Mouse (Mus musculus) heart, embryonic 14.5 days (tissue): ENCODE results near the gene Decr2. TPM values are rescaled to one million over a fixed set of nuclear protein-coding genes. Genes with fewer than 3 reads are reported as not detected.

Source experiments
- ATAC-seq: fragments of 200-750 bp; cut with Nextera tagmentation; 2 replicates; pipeline ENCODE4 v1.8.0; 2017; ENCODE audit warnings: low read depth, moderate TSS enrichment; ENCODE audit not compliant: insufficient number of reproducible peaks, insufficient read depth, low FRiP score
- H3K27ac ChIP-seq, 2 experiments: fragments of 200-500 bp in 1 of 2; fragments of 300-500 bp in 1 of 2; sonication (generic) in 1 of 2; replicated peaks in 1 of 2; 2 replicates each; pipeline ENCODE4 v1.5.1; 2012 to 2014; ENCODE audit warnings: low read depth in 2 of 2, low read length in 2 of 2, control low read depth in 1 of 2, mild to moderate bottlenecking in 1 of 2, mixed read lengths in 1 of 2; ENCODE audit not compliant: control insufficient read depth in 1 of 2, insufficient read depth in 1 of 2
- H3K27me3 ChIP-seq: fragments of 300-500 bp; sonication (generic); 2 replicates; pipeline ENCODE4 v1.6.1; 2014; ENCODE audit warnings: mild to moderate bottlenecking, low read length, control low read depth; ENCODE audit not compliant: control insufficient read depth, insufficient read depth
- H3K36me3 ChIP-seq: fragments of 300-500 bp; sonication (generic); 2 replicates; pipeline ENCODE4 v1.6.1; 2014; ENCODE audit warnings: mild to moderate bottlenecking, control low read depth, low read length, mixed read lengths; ENCODE audit not compliant: control insufficient read depth, insufficient read depth
- H3K4me1 ChIP-seq, 2 experiments: fragments of 200-500 bp in 1 of 2; fragments of 300-500 bp in 1 of 2; sonication (generic) in 1 of 2; 2 replicates each; pipeline ENCODE4 v1.6.1; 2012 to 2014; ENCODE audit warnings: low read length in 2 of 2, control low read depth in 1 of 2, mixed read lengths in 1 of 2; ENCODE audit not compliant: control insufficient read depth in 2 of 2, insufficient read depth in 2 of 2
- H3K4me2 ChIP-seq: fragments of 300-500 bp; sonication (generic); 2 replicates; pipeline ENCODE4 v1.6.1; 2014; ENCODE audit warnings: mild to moderate bottlenecking, low read length
- H3K4me3 ChIP-seq, 2 experiments: fragments of 200-500 bp in 1 of 2; fragments of 300-500 bp in 1 of 2; sonication (generic) in 1 of 2; 2 replicates each; pipeline ENCODE4 v1.5.1; 2012 to 2014; ENCODE audit warnings: low read length in 2 of 2, mild to moderate bottlenecking in 2 of 2, control low read depth in 1 of 2, low read depth in 1 of 2, moderate library complexity in 1 of 2; ENCODE audit not compliant: control insufficient read depth in 1 of 2, insufficient read depth in 1 of 2
- H3K9ac ChIP-seq: fragments of 300-500 bp; sonication (generic); 2 replicates; pipeline ENCODE4 v1.6.1; 2014; ENCODE audit warnings: mild to moderate bottlenecking, low read length
- H3K9me3 ChIP-seq: fragments of 300-500 bp; sonication (generic); 2 replicates; pipeline ENCODE4 v1.6.1; 2016; ENCODE audit warnings: low read length, control low read depth; ENCODE audit not compliant: control insufficient read depth
- WGBS: fragments of 180-500 bp; shearing (Covaris S2); extraction: QIAGEN DNeasy Blood & Tissue Kit; methylation state at CpG from one replicate; pipeline ENCODE4 v1.1.7; 2014; 5-methylcytosine and 5-hydroxymethylcytosine counted together
- polyA plus RNA-seq: library from polyadenylated mRNA; unstranded; fragments of >200 nt; fragmentation: Nextera tagmentation; extraction: Ambion mirVana; gene quantifications from 2 replicates; pipeline ENCODE4 v1.2.1, GENCODE M21; 2014

Gene Decr2
- polyA plus RNA-seq, 1 experiment from 2014 or later, result 39.5 TPM

- no peak overlapping the region for H3K4me3 ChIP-seq
- H3K4me2 ChIP-seq, result no peak overlapping the region
- no peak overlapping the region for H3K9ac ChIP-seq
- WGBS, result 66% methylated on average over 6 of the region's 6 CpGs
- H3K36me3 ChIP-seq, result peaks cover 19% of the 10 kb centered on the region
- no peak overlapping the region for H3K27ac ChIP-seq
- peaks cover 8 to 14% of the 10 kb centered on the region in 2 experiments for H3K4me1 ChIP-seq
- no peak for ATAC-seq
- no peaks in the 10 kb centered on the region for H3K27me3 ChIP-seq
- H3K9me3 ChIP-seq, result no peaks in the 10 kb centered on the region
Measured at GRCm38 (mm10) chr17:26055164-26055563, 35.0 kb downstream of the Decr2 start.

GRCm38 (mm10) chr17:26054133-26054845, 35.8 kb downstream of the Decr2 start:
- ATAC-seq, result no peak
- no peaks in the 10 kb centered on the region for H3K9me3 ChIP-seq
- 48% methylated on average over 17 of the region's 17 CpGs for WGBS
- H3K27me3 ChIP-seq, result no peaks in the 10 kb centered on the region
- H3K4me1 ChIP-seq, result peaks cover 8 to 14% of the 10 kb centered on the region in 2 experiments
- H3K9ac ChIP-seq, result no peak overlapping the region
- no peak overlapping the region for H3K4me3 ChIP-seq
- 0 out of 2 replicates have a peak overlapping the region, but pooled peaks have one; percentile 16 for H3K4me2 ChIP-seq
- peaks cover 19% of the 10 kb centered on the region for H3K36me3 ChIP-seq
- 0 out of 4 replicates have a peak overlapping the region, but pooled peaks of 1 of the 2 experiments have one; percentile 53 for H3K27ac ChIP-seq

- Histone ChIP-seq H3K36me3 (peaks cover 8% of the 10 kb centered on the region; the same call in 1 of the 2 replicates), H3K9me3 (no peaks in the 10 kb centered on the region), H3K4me1 (peaks cover 10 to 19% of the 10 kb centered on the region in 2 experiments), H3K27me3 (no peaks in the 10 kb centered on the region), H3K4me2 (no peak overlapping the region), H3K9ac (no peak overlapping the region), H3K27ac (no peak overlapping the region), H3K4me3 (no peak overlapping the region)
- ATAC-seq, result no peak
- WGBS, result 78% methylated on average over 4 of the region's 4 CpGs
Measured at GRCm38 (mm10) chr17:26052706-26053105, 37.4 kb downstream of the Decr2 start.

GRCm38 (mm10) chr17:26052074-26052473, 38.1 kb downstream of the Decr2 start:
- WGBS, result 91% methylated on average over 4 of the region's 4 CpGs
- H3K27ac ChIP-seq, result no peak overlapping the region
- H3K4me2 ChIP-seq, result no peak overlapping the region
- ATAC-seq, result no peak
- peaks cover 7% of the 10 kb centered on the region; the same call in 1 of the 2 replicates for H3K36me3 ChIP-seq
- no peak overlapping the region for H3K9ac ChIP-seq
- no peaks in the 10 kb centered on the region for H3K9me3 ChIP-seq
- no peak overlapping the region for H3K4me3 ChIP-seq
- H3K27me3 ChIP-seq, result no peaks in the 10 kb centered on the region
- peaks cover 10 to 19% of the 10 kb centered on the region in 2 experiments for H3K4me1 ChIP-seq

DNA sequence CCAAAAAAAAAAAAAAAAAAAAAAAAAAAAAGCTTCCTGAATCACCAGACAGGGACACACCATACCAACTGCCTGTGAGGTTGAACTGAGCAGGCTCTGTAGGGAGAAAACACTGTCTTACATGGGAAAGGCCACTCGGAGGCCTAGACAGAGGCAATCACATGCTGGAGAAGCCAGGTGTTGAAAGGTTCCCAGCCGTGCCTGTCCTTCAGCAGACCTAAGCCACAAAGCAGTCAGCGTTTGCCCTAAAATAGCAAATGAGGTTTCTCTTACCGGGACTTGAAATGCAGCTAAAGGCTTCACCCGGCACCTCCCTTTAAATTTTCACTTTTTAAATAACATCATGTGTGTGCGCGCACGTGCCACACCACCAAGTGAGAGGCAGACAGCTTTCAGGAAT, 42.0 kb downstream of the Decr2 start:
- no peaks in the 10 kb centered on the region for H3K27me3 ChIP-seq
- H3K9me3 ChIP-seq, result no peaks in the 10 kb centered on the region
- whole genome bisulfite sequencing, result 62% methylated on average over 8 of the region's 8 CpGs
- H3K4me3 ChIP-seq, result no peak overlapping the region
- no peaks in the 10 kb centered on the region for H3K36me3 ChIP-seq
- no peak overlapping the region for H3K9ac ChIP-seq
- H3K4me1 ChIP-seq, result peaks cover 11 to 32% of the 10 kb centered on the region in 2 experiments
- H3K27ac ChIP-seq, result peak overlapping the region; percentile 19 to 28; a peak in 1 of 4 replicates
- no peak for ATAC-seq
- H3K4me2 ChIP-seq, result 0 out of 2 replicates have a peak overlapping the region, but pooled peaks have one; percentile 3

DNA sequence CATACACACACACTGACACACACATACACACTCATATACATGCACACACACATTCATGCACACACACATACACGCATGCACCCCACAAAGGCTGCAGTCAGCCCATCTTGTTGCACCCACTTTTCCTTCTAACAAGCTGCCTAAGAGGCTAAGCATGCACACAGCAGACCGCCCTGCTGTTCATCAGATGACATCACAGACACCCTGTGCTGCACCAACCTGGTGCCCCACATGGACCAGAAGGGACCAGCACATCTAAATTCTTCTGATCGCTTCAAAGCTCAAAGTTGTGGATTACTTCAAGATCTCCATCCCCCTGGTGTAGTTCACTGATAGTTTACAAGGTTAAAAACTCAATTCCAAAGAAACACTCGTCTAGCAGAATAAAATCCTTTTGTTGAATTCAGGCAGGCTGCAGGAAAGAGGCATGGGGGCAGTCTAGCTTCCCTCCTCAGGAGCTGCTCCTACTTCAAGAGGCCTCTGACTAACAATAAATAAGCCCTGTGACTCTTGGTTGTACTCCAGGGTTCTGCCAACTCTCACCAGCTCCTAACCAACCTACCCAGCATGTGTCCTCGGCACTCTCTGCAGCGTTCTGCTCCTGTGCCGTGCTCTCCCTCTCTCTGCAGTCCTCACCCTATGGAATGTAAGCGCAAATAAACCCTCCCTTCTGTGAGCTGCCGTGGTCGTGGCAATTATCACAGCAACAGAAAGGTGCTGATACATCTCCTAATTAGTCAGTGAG, 43.7 kb downstream of the Decr2 start:
- 0 out of 2 replicates have a peak overlapping the region, but pooled peaks have one; percentile 21 for H3K9ac ChIP-seq
- no peak overlapping the region for H3K27ac ChIP-seq
- 40% methylated on average over 10 of the region's 10 CpGs for WGBS

GRCm38 (mm10) chr17:26045285-26045684, 44.9 kb downstream of the Decr2 start:
- Histone ChIP-seq H3K9ac (no peak overlapping the region), H3K9me3 (no peaks in the 10 kb centered on the region), H3K36me3 (no peaks in the 10 kb centered on the region), H3K27me3 (no peaks in the 10 kb centered on the region), H3K27ac (peak overlapping the region in 1 of 2 experiments; percentile 33; a peak in 1 of 4 replicates), H3K4me2 (no peak overlapping the region), H3K4me1 (peaks cover 19 to 46% of the 10 kb centered on the region in 2 experiments), H3K4me3 (no peak overlapping the region)
- 54% methylated on average over 4 of the region's 4 CpGs for WGBS
- ATAC-seq, result no peak

More for the DNA sequence above, 43.7 kb downstream of the Decr2 start:
- Histone ChIP-seq H3K4me2 (no peak overlapping the region), H3K4me3 (no peak overlapping the region), H3K27me3 (no peaks in the 10 kb centered on the region), H3K9me3 (no peaks in the 10 kb centered on the region), H3K4me1 (peaks cover 18 to 43% of the 10 kb centered on the region in 2 experiments), H3K36me3 (no peaks in the 10 kb centered on the region)
- ATAC-seq, result no peak
